Mouse (Mus musculus) CH12.LX (cell line): ENCODE measurements at regions not wholly inside any gene's neighbourhood (a gene's known extent, or its start where the extent isn't known, plus 50 kb on each side); places are given as distances from the start of the nearest gene placed in this dataset.

Experiments
- DNase-seq: peaks from one replicate; pipeline ENCODE4 v3.0.0-alpha.2; 2013; ENCODE audit errors: extremely low read depth
- H3K27ac ChIP-seq: 2 replicates; pipeline ENCODE4 v1.5.1; 2012; ENCODE audit warnings: low read depth, mild to moderate bottlenecking, control low read depth, moderate library complexity; ENCODE audit not compliant: insufficient read depth
- H3K27me3 ChIP-seq: replicated peaks from 2 replicates; pipeline ENCODE3; 2012; ENCODE audit warnings: inconsistent platforms
- H3K36me3 ChIP-seq, 2 experiments: replicated peaks in 1 of 2; 2 replicates each; pipeline versions ENCODE3 to v1.6.1; 2012; ENCODE audit warnings: inconsistent platforms in 1 of 2, low read length in 1 of 2, mild to moderate bottlenecking in 1 of 2, mixed read lengths in 1 of 2, moderate library complexity in 1 of 2; ENCODE audit not compliant: control insufficient read depth in 1 of 2, insufficient read depth in 1 of 2
- H3K4me1 ChIP-seq, 2 experiments: 2 replicates each; pipeline ENCODE4 v1.6.1; 2012; ENCODE audit warnings: inconsistent platforms in 1 of 2, moderate library complexity in 1 of 2; ENCODE audit not compliant: insufficient read depth in 2 of 2, control insufficient read depth in 1 of 2
- H3K4me2 ChIP-seq: 2 replicates; pipeline ENCODE4 v1.6.1; 2012; ENCODE audit warnings: low read depth, mild to moderate bottlenecking, control low read depth; ENCODE audit not compliant: poor library complexity, insufficient read depth, severe bottlenecking
- H3K4me3 ChIP-seq, 3 experiments: fragments of 150-350 bp in 1 of 3; sonication (generic) in 1 of 3; replicated peaks in 1 of 3; 2 replicates each; pipeline versions ENCODE3 to v1.5.1; 2011 to 2012; ENCODE audit warnings: low read depth in 2 of 3, low read length in 2 of 3, mild to moderate bottlenecking in 2 of 3, moderate library complexity in 2 of 3, control low read depth in 1 of 3, improper control_type of control experiment in 1 of 3, inconsistent platforms in 1 of 3, mixed read lengths in 1 of 3; ENCODE audit not compliant: poor library complexity in 1 of 3
- H3K79me2 ChIP-seq: replicated peaks from 2 replicates; pipeline ENCODE4 v1.6.1; 2012; ENCODE audit warnings: mild to moderate bottlenecking, moderate library complexity; ENCODE audit not compliant: control insufficient read depth, poor library complexity, insufficient read depth, severe bottlenecking; ENCODE audit errors: extremely low read depth
- H3K9ac ChIP-seq: 2 replicates; pipeline ENCODE4 v1.6.1; 2012; ENCODE audit warnings: low read depth, mild to moderate bottlenecking, control low read depth, moderate library complexity; ENCODE audit not compliant: insufficient read depth
- H3K9me3 ChIP-seq: replicated peaks from 2 replicates; pipeline ENCODE3; 2012; ENCODE audit warnings: low read length, inconsistent platforms, mixed read lengths
- E2F4 ChIP-seq: IDR thresholded peaks from 2 replicates; pipeline ENCODE4 v1.6.1; 2011; ENCODE audit warnings: low read depth, low read length, improper control_type of control experiment; ENCODE audit not compliant: insufficient replicate concordance
- ETS1 ChIP-seq: conservative IDR thresholded peaks from 2 replicates; pipeline ENCODE4 v1.6.1; 2012; ENCODE audit warnings: low read depth, mild to moderate bottlenecking, inconsistent platforms, low read length, improper control_type of control experiment, moderate library complexity
- IRF4 ChIP-seq: IDR thresholded peaks from 2 replicates; pipeline ENCODE4 v1.6.1; 2014; ENCODE audit warnings: low read depth, mild to moderate bottlenecking, inconsistent platforms, low read length, improper control_type of control experiment
- JUN ChIP-seq: IDR thresholded peaks from 2 replicates; pipeline ENCODE4 v1.6.1; 2011; ENCODE audit warnings: low read depth, mild to moderate bottlenecking, low read length, improper control_type of control experiment, moderate library complexity; ENCODE audit not compliant: insufficient read depth
- JUND ChIP-seq: conservative IDR thresholded peaks from 2 replicates; pipeline ENCODE4 v1.6.1; 2011; ENCODE audit warnings: low read depth, low read length, improper control_type of control experiment
- MAFK ChIP-seq: IDR thresholded peaks from 2 replicates; pipeline ENCODE4 v1.6.1; 2011; ENCODE audit warnings: low read length, improper control_type of control experiment; ENCODE audit not compliant: insufficient replicate concordance
- MYC ChIP-seq: IDR thresholded peaks from 2 replicates; pipeline ENCODE4 v1.6.1; 2011; ENCODE audit warnings: low read depth, mild to moderate bottlenecking, improper control_type of control experiment, low read length
- NELFE ChIP-seq: IDR thresholded peaks from 2 replicates; pipeline ENCODE4 v1.6.1; 2011; ENCODE audit warnings: low read depth, low read length, improper control_type of control experiment
- NRF1 ChIP-seq: IDR thresholded peaks from 2 replicates; pipeline ENCODE4 v1.6.1; 2014; ENCODE audit warnings: low read depth, mild to moderate bottlenecking, inconsistent platforms, low read length, improper control_type of control experiment, moderate library complexity
- PAX5 ChIP-seq: IDR thresholded peaks from 2 replicates; pipeline ENCODE4 v1.6.1; 2012; ENCODE audit warnings: low read length, inconsistent platforms, mixed read lengths
- POLR2A ChIP-seq: IDR thresholded peaks from 2 replicates; pipeline ENCODE4 v1.6.1; 2011; ENCODE audit warnings: low read depth, mild to moderate bottlenecking, improper control_type of control experiment, low read length
- POLR2AphosphoS2 ChIP-seq: IDR thresholded peaks from 2 replicates; pipeline ENCODE4 v1.6.1; 2011; ENCODE audit warnings: low read depth, low read length, improper control_type of control experiment
- TBP ChIP-seq: conservative IDR thresholded peaks from 2 replicates; pipeline ENCODE4 v1.6.1; 2011; ENCODE audit warnings: low read depth, low read length, improper control_type of control experiment
- TCF12 ChIP-seq: IDR thresholded peaks from 2 replicates; pipeline ENCODE4 v1.6.1; 2014; ENCODE audit warnings: low read depth, mild to moderate bottlenecking, inconsistent platforms, low read length, improper control_type of control experiment
- USF1 ChIP-seq: IDR thresholded peaks from 2 replicates; pipeline ENCODE4 v1.6.1; 2014; ENCODE audit warnings: low read depth, mild to moderate bottlenecking, inconsistent platforms, low read length, improper control_type of control experiment
- ZC3H11A ChIP-seq: IDR thresholded peaks from 2 replicates; pipeline ENCODE4 v1.6.1; 2012; ENCODE audit warnings: low read depth, mild to moderate bottlenecking, inconsistent platforms, low read length, improper control_type of control experiment
- ZKSCAN1 ChIP-seq: IDR thresholded peaks from 2 replicates; pipeline ENCODE4 v1.6.1; 2012; ENCODE audit warnings: low read depth, inconsistent platforms, low read length, improper control_type of control experiment, borderline replicate concordance
- ZMIZ1 ChIP-seq: IDR thresholded peaks from 2 replicates; pipeline ENCODE4 v1.6.1; 2012; ENCODE audit warnings: low read depth, mild to moderate bottlenecking, inconsistent platforms, low read length, improper control_type of control experiment
- ZNF384 ChIP-seq: IDR thresholded peaks from 2 replicates; pipeline ENCODE4 v1.6.1; 2012; ENCODE audit warnings: low read depth, low read length, improper control_type of control experiment, inconsistent platforms
- dilution Hi-C: fragments of 300-500 bp; cut with MboI; formaldehyde crosslinking; loops from 2 replicates; pipeline ENCODE4 v1.14.3; 2020; ENCODE audit warnings: low sequenced_read_pairs; ENCODE audit not compliant: extremely low pct_unique_long_range_greater_than_20kb, extremely low pct_ligation_motif_present
- in situ Hi-C: fragments of 300-500 bp; cut with MboI; formaldehyde crosslinking; loops from 3 replicates; pipeline ENCODE4 v1.14.3; 2019; ENCODE audit warnings: low sequenced_read_pairs, low pct_ligation_motif_present, low pct_unique_long_range_greater_than_20kb, mixed read lengths

GRCm38 (mm10) chrX:156598070-156598469 is 817.0 kb downstream of the Phex start:
- in situ Hi-C loops = no loop called here
- H3K9me3 ChIP-seq = no peaks in the 10 kb centered on the region
- H3K79me2 ChIP-seq = no peaks in the 10 kb centered on the region
- no peaks in the 10 kb centered on the region for H3K4me1 ChIP-seq
- no peak for DNase-seq
- H3K27me3 ChIP-seq = no peaks in the 10 kb centered on the region
- TF ChIP-seq IRF4 = no peak
- no peak for TF ChIP-seq NELFE
- TF ChIP-seq NRF1 = no peak
- TF ChIP-seq USF1 = no peak
- TF ChIP-seq MAFK = no peak
- no peak for TF ChIP-seq ETS1
- TF ChIP-seq POLR2AphosphoS2 = no peak
- no peak for TF ChIP-seq JUN
- no peak for TF ChIP-seq E2F4
- no peak for TF ChIP-seq TBP
- no peak for TF ChIP-seq MYC
- no peak for TF ChIP-seq PAX5
- TF ChIP-seq TCF12 = no peak
- TF ChIP-seq ZC3H11A = no peak
- TF ChIP-seq ZKSCAN1 = no peak
- TF ChIP-seq ZMIZ1 = no peak
- H3K27ac ChIP-seq = no peak overlapping the region
- H3K9ac ChIP-seq = no peak overlapping the region
- no peak overlapping the region for H3K4me2 ChIP-seq
- H3K4me3 ChIP-seq = no peak overlapping the region
- dilution Hi-C loops = no loop called here
- no peaks in the 10 kb centered on the region for H3K36me3 ChIP-seq

GRCm38 (mm10) chrX:156594735-156595134 is 820.4 kb downstream of the Phex start:
- H3K9ac ChIP-seq = no peak overlapping the region
- in situ Hi-C loops (no loop called here), dilution Hi-C loops (no loop called here)
- no peaks in the 10 kb centered on the region for H3K27me3 ChIP-seq
- no peak overlapping the region for H3K4me3 ChIP-seq
- no peak for TF ChIP-seq TCF12
- TF ChIP-seq POLR2A = no peak
- no peak for TF ChIP-seq JUN
- TF ChIP-seq ZNF384 = no peak
- TF ChIP-seq JUND = 0 out of 2 replicates have a peak, but pooled peaks have one; percentile 8
- peak; percentile 13 for DNase-seq
- no peaks in the 10 kb centered on the region for H3K4me1 ChIP-seq
- H3K9me3 ChIP-seq = no peaks in the 10 kb centered on the region
- no peak overlapping the region for H3K27ac ChIP-seq
- no peaks in the 10 kb centered on the region for H3K36me3 ChIP-seq
- H3K4me2 ChIP-seq = no peak overlapping the region
- no peaks in the 10 kb centered on the region for H3K79me2 ChIP-seq
